Mouse (Mus musculus) c-Kit-positive CD71-positive TER-119-positive erythroid progenitor cells, embryonic 14.5 days (primary cell): Measurements from ENCODE around the gene Itgb8.

Source experiments
- DNase-seq: peaks from one replicate; pipeline ENCODE4 v3.0.0-alpha.2; 2013; ENCODE audit warnings: low spot score

Itgb8 gene

DNA sequence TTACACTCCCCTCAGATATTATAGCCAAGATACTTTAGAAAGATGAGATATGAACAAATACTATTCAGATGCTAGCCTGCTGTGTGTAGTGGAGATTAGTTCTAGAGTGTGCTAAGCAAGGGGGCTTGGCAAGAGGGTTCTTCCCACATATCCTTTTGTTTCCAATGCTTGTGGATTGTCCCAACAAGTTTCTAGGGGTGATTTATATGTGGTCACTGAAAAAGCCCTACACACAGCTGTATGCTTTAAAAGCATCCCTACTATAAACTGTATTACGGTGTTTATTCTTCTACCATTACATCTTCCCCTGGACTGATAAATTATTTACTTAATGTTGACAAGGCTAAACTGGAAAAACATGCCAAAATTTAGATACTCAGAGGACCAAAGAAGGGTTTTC lies 92.6 kb downstream of the Itgb8 start:
- no peak for DNase-seq

DNA sequence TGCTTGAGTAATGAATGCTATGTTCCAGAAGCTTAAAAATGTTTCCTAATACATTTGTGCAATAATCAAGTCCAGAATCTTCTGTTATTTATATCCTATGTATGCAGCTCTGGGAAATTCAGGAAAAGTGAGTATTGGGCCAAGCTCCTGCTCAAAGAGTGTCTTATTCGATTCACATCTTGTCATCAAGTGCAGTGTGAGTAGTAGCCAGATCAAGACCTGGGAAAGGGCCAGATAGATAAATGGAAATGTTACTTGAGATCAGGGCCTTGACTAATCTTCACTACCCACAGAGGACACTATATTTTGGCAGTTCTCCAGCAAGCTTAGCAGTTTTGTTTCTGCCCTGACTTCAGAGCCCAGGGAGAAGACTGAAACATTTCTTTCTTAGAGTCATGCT lies 100.7 kb downstream of the Itgb8 start:
- DNase-seq = no peak

GRCm38 (mm10) chr12:119113522-119114135 lies 125.0 kb downstream of the Itgb8 start:
- no peak for DNase-seq

- no peak for DNase-seq
These were observed 128.5 kb downstream of the Itgb8 start for GRCm38 (mm10) chr12:119110091-119110490.
